Comparison of ENCODE assay signal across 15 mouse cellular contexts in the genomic region with DNA sequence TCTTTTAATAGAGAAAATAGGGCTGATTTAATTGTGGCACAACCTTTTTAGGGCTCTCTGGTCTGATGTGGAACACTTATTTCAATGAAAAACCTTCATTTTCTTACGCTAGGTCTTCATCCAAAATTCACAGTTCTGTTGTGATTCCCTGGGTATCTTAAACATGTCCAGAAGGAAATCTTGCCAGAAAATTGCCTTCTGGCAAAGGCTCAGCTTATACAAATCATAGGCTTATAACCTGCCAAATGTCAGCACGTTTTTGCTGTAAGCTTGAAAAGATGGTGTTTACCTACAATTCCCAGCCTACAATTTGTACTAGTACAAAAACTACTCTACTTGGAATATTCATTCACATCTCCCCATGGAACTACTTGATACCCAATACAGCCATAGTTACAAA. TPM values are rescaled to one million over a fixed set of nuclear protein-coding genes. Genes with fewer than 3 reads are reported as not detected.
"Had no signal": no experiment of that assay in that cellular context is flagged by ENCODE, and none has a peak within 500 bp of the region (broad histone marks: within the 10 kb centered on the region; RNA-seq: fewer than 3 reads in every experiment).

No protein-coding gene starts in this region.

- H3K27ac ChIP-seq: kidney, postnatal 0 days; limb, embryonic 12.5 days; liver, embryonic 15.5 days; lung, embryonic 15.5 days; macrophage; midbrain, embryonic 12.5 days had no signal

- H3K27me3 ChIP-seq: limb, embryonic 12.5 days; liver, embryonic 15.5 days; lung, embryonic 15.5 days; megakaryocyte, embryonic 14.5 days; midbrain, embryonic 12.5 days had no signal

- H3K4me1 ChIP-seq: limb, embryonic 12.5 days; liver, embryonic 15.5 days; lung, embryonic 15.5 days; megakaryocyte, embryonic 14.5 days; midbrain, embryonic 12.5 days had no signal

- H3K36me3 ChIP-seq: limb, embryonic 12.5 days; liver, embryonic 15.5 days; lung, embryonic 15.5 days; midbrain, embryonic 12.5 days had no signal

- H3K4me3 ChIP-seq: limb, embryonic 12.5 days; liver, embryonic 15.5 days; lung, embryonic 15.5 days; megakaryocyte, embryonic 14.5 days; midbrain, embryonic 12.5 days had no signal

- H3K9ac ChIP-seq: limb, embryonic 12.5 days; liver, embryonic 15.5 days; lung, embryonic 15.5 days; midbrain, embryonic 12.5 days had no signal

- H3K9me3 ChIP-seq: limb, embryonic 12.5 days; liver, embryonic 15.5 days; lung, embryonic 15.5 days; megakaryocyte, embryonic 14.5 days; midbrain, embryonic 12.5 days had no signal

- DNase-seq: kidney, postnatal 36 days; liver; lung, postnatal 14 days; right cerebral cortex, adult 18-20 months; right cerebral cortex, postnatal 25 days; thymus, postnatal 36 days had no signal

- ATAC-seq: midbrain, embryonic 16.5 days had no signal

- H3K4me2 ChIP-seq: limb, embryonic 12.5 days; liver, embryonic 15.5 days; lung, embryonic 15.5 days; midbrain, embryonic 12.5 days had no signal

RNA-seq across cellular contexts. Expression of a gene that starts 42.7 kb away (rescaled TPM):
- polyA plus RNA-seq: macrophage; small intestine, adult 2 months had no signal
